Mouse (Mus musculus) kidney, embryonic 16.5 days (tissue): Measurements from ENCODE around the gene Lrrc34. TPM values are rescaled to one million over a fixed set of nuclear protein-coding genes. Genes with fewer than 3 reads are reported as not detected.

ENCODE experiments used
- ATAC-seq: fragments of 200-750 bp; cut with Nextera tagmentation; 2 replicates; pipeline ENCODE4 v1.8.0; 2017; ENCODE audit warnings: moderate TSS enrichment; ENCODE audit not compliant: low FRiP score, low TSS enrichment
- H3K27ac ChIP-seq: fragments of 300-500 bp; sonication (generic); 2 replicates; pipeline ENCODE4 v1.5.1; 2014; ENCODE audit warnings: low read length
- H3K27me3 ChIP-seq: fragments of 300-500 bp; sonication (generic); 2 replicates; pipeline ENCODE4 v1.6.1; 2014; ENCODE audit warnings: low read length, control low read depth, mixed read lengths; ENCODE audit not compliant: insufficient read depth
- H3K36me3 ChIP-seq: fragments of 300-500 bp; sonication (generic); 2 replicates; pipeline ENCODE4 v1.6.1; 2014; ENCODE audit warnings: low read length, control low read depth, mixed read lengths; ENCODE audit not compliant: insufficient read depth
- H3K4me1 ChIP-seq: fragments of 300-500 bp; sonication (generic); 2 replicates; pipeline ENCODE4 v1.6.1; 2014; ENCODE audit warnings: low read length, control low read depth, mixed read lengths; ENCODE audit not compliant: insufficient read depth
- H3K4me2 ChIP-seq: fragments of 300-500 bp; sonication (generic); replicated peaks from 2 replicates; pipeline ENCODE4 v1.6.1; 2014; ENCODE audit warnings: low read depth, low read length
- H3K4me3 ChIP-seq: fragments of 300-500 bp; sonication (generic); 2 replicates; pipeline ENCODE4 v1.5.1; 2014; ENCODE audit warnings: mild to moderate bottlenecking, low read length
- H3K9ac ChIP-seq: fragments of 300-500 bp; sonication (generic); replicated peaks from 2 replicates; pipeline ENCODE4 v1.6.1; 2014; ENCODE audit warnings: low read length
- H3K9me3 ChIP-seq: fragments of 300-500 bp; sonication (generic); 2 replicates; pipeline ENCODE4 v1.6.1; 2016; ENCODE audit warnings: low read length, control low read depth
- WGBS: fragments of 180-500 bp; shearing (Covaris S2); extraction: QIAGEN DNeasy Blood & Tissue Kit; methylation state at CpG from one replicate; pipeline ENCODE4 v1.1.7; 2014; 5-methylcytosine and 5-hydroxymethylcytosine counted together
- polyA plus RNA-seq: library from polyadenylated mRNA; unstranded; fragments of >200 nt; fragmentation: Nextera tagmentation; extraction: Ambion mirVana; gene quantifications from 2 replicates; pipeline ENCODE4 v1.2.1, GENCODE M21; 2015

Lrrc34 gene
- polyA plus RNA-seq, 1 experiment from 2014 or later = 2.9 TPM

DNA sequence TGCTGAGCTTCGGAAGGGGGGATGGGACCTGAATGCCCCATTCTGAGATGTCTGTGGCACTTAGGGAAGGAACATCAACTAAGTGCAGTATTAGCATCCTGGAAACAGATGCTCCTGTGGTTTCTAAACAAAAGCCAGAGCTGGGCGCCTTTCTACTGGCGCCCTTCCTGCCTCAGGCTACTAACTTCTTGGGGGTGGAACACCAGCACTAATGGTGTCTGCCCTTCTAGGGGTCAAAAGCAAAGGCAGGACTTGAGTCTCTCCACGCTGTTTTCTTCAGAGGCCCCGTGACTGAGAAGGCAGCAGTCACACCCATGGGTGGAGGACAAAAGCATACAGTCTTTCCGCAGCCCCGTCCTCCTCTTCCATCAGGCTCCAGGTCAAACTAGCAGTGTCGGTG, 908 bp downstream of the Lrrc34 start:
- Histone ChIP-seq H3K9me3 (no peaks in the 10 kb centered on the region), H3K9ac (no peak overlapping the region), H3K4me1 (peaks cover 11% of the 10 kb centered on the region; the same call in 1 of the 2 replicates), H3K27ac (no peak overlapping the region), H3K36me3 (no peaks in the 10 kb centered on the region), H3K4me3 (no peak overlapping the region), H3K27me3 (peaks cover 21% of the 10 kb centered on the region), H3K4me2 (no peak overlapping the region)
- 58% methylated on average over 8 of the region's 8 CpGs for WGBS
- ATAC-seq = no peak

- Histone ChIP-seq H3K9me3 (no peaks in the 10 kb centered on the region), H3K9ac (no peak within 1 kb of the TSS), H3K27me3 (peaks cover 6% of the 10 kb centered on the region; the same call in 1 of the 2 replicates), H3K4me3 (no peak within 1 kb of the TSS), H3K4me1 (peaks cover 4% of the 10 kb centered on the region; the same call in 1 of the 2 replicates), H3K27ac (no peak within 1 kb of the TSS), H3K36me3 (no peaks in the 10 kb centered on the region), H3K4me2 (no peak within 1 kb of the TSS)
- WGBS = 64% methylated on average over 2 of the region's 2 CpGs
- no peak for ATAC-seq
These were observed 3.5 kb downstream of the Lrrc34 start, which contains the start of gene Lrriq4 for GRCm38 (mm10) chr3:30644207-30644606. Gene Lrriq4, plus strand, starts transcription at chr3:30644507.

- H3K27me3 ChIP-seq = no peaks in the 10 kb centered on the region
- no peak overlapping the region for H3K27ac ChIP-seq
- H3K4me3 ChIP-seq = no peak overlapping the region
- WGBS = 83% methylated on average over 4 of the region's 4 CpGs
- no peaks in the 10 kb centered on the region for H3K36me3 ChIP-seq
- ATAC-seq = no peak
- H3K4me1 ChIP-seq = no peaks in the 10 kb centered on the region
- H3K9me3 ChIP-seq = no peaks in the 10 kb centered on the region
- no peak overlapping the region for H3K4me2 ChIP-seq
- H3K9ac ChIP-seq = no peak overlapping the region
These were observed 12.0 kb downstream of the Lrrc34 start for GRCm38 (mm10) chr3:30635629-30636028.

DNA sequence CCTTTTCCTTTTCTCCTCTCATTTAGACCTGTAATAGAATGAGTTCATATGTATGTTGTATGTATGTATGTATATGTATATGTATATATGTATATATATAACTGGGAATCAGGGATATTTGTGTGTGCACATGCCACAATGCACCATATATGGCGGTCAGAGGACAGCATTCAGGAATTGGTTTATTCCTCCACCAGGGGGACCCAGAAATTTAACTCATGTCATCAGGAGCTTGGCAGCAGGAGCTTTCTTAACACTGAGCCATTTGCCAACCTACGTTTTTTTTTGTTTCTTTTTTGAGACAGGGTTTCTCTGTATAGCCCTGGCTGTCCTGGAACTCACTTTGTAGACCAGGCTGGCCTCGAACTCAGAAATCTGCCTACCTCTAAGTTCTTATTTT, 14.0 kb downstream of the Lrrc34 start:
- H3K27me3 ChIP-seq = no peaks in the 10 kb centered on the region
- H3K4me3 ChIP-seq = no peak overlapping the region
- no peaks in the 10 kb centered on the region for H3K9me3 ChIP-seq
- no peak overlapping the region for H3K27ac ChIP-seq
- no peak overlapping the region for H3K4me2 ChIP-seq
- no peaks in the 10 kb centered on the region for H3K4me1 ChIP-seq
- ATAC-seq = no peak
- no peaks in the 10 kb centered on the region for H3K36me3 ChIP-seq
- 63% methylated on average over 3 of the region's 3 CpGs for WGBS
- no peak overlapping the region for H3K9ac ChIP-seq

DNA sequence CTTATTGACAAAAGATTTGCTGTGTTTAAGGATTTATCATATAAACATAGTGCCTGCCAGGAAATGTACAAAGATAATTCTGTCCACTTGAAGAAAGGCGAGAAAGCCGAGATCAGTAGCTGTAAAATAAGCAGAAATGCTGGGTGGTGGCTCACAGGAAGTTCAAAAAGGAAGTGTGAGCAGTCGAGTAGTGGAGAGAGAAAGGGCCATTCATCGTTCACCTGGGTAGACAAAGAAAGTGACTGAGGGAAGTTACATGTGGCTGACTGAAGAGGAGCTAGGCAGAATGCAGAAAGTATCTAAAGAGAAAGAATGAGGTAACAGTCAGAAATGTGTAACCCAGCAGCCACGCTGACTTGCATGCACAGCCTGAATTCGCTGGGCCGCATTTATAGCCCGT, 27.5 kb downstream of the Lrrc34 start:
- Histone ChIP-seq H3K4me3 (no peak overlapping the region), H3K27me3 (no peaks in the 10 kb centered on the region), H3K4me2 (no peak overlapping the region), H3K9me3 (no peaks in the 10 kb centered on the region), H3K9ac (no peak overlapping the region), H3K27ac (no peak overlapping the region), H3K4me1 (no peaks in the 10 kb centered on the region), H3K36me3 (peaks cover 34% of the 10 kb centered on the region)
- ATAC-seq = no peak
- WGBS = 71% methylated on average over 8 of the region's 8 CpGs

DNA sequence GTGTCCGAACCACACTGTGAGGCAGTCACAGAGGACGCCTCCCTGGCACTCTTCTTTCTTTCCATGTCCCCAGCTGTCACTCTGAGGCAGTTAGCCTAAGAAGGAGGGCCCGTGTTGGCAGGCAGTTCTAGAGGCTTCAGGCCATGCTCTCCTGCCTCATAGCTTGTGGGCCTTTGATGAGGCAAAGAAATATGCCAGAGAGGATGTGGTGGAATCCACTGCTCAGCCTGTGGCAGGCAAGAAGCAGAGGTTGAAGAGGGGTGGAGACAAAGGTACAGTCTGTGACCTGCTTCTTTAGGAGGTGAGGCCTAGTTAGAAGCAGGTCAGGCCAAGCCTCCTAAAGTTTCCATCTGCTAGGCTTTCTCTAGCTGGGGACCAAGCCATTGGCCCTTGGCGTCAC, 36.7 kb downstream of the Lrrc34 start:
- H3K27ac ChIP-seq = no peak overlapping the region
- 92% methylated on average over 4 of the region's 4 CpGs for WGBS

GRCm38 (mm10) chr3:30608999-30609398, 38.7 kb downstream of the Lrrc34 start:
- 73% methylated on average over 3 of the region's 3 CpGs for WGBS
- Histone ChIP-seq H3K4me1 (peaks cover 8% of the 10 kb centered on the region), H3K27ac (0 out of 2 replicates have a peak overlapping the region, but pooled peaks have one; percentile 38), H3K9me3 (no peaks in the 10 kb centered on the region), H3K9ac (no peak overlapping the region), H3K27me3 (no peaks in the 10 kb centered on the region), H3K36me3 (peaks cover 52% of the 10 kb centered on the region), H3K4me3 (no peak overlapping the region), H3K4me2 (no peak overlapping the region)
- peak; percentile 70; the same call in 1 of the 2 replicates for ATAC-seq

More for the DNA sequence above, 36.7 kb downstream of the Lrrc34 start:
- no peak for ATAC-seq
- Histone ChIP-seq H3K4me3 (no peak overlapping the region), H3K4me2 (no peak overlapping the region), H3K9ac (no peak overlapping the region), H3K27me3 (no peaks in the 10 kb centered on the region), H3K9me3 (no peaks in the 10 kb centered on the region), H3K4me1 (peaks cover 8% of the 10 kb centered on the region), H3K36me3 (peaks cover 58% of the 10 kb centered on the region)

- H3K4me2 ChIP-seq = peak overlapping the region; percentile 62
- H3K4me3 ChIP-seq = peak overlapping the region; percentile 78
- peaks cover 19% of the 10 kb centered on the region for H3K4me1 ChIP-seq
- H3K9me3 ChIP-seq = no peaks in the 10 kb centered on the region
- H3K27me3 ChIP-seq = 0 out of 2 replicates have a peak, but pooled peaks cover 6% of the 10 kb centered on the region
- peaks cover 21% of the 10 kb centered on the region for H3K36me3 ChIP-seq
- H3K27ac ChIP-seq = peak overlapping the region; percentile 99
- 22% methylated on average over 10 of the region's 10 CpGs for WGBS
- peak overlapping the region; percentile 93 for H3K9ac ChIP-seq
- no peak for ATAC-seq
These were observed 44.4 kb downstream of the Lrrc34 start for GRCm38 (mm10) chr3:30603256-30603655.

DNA sequence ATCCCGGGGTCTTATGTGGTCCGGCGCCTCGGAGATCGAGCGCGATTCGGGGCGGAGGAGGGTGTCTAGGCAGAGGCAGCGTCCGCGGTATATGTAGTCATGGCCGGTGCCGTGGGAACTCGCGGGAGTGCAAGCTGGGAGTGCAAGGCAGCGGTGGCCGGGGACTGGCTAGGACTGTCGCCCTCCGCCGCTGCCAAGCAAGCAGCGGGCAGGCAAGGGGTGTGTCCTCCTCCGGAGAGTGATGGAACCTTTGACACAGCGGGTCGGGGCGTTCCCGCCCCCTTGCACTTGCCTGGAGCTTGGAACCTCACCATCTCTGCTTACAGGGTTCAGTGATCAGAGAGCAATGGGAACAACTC, 45.0 kb downstream of the Lrrc34 start:
- H3K9me3 ChIP-seq = no peaks in the 10 kb centered on the region
- WGBS = 0% methylated on average over 27 of the region's 27 CpGs
- peaks cover 19% of the 10 kb centered on the region for H3K4me1 ChIP-seq
- peak overlapping the region; percentile 99 for H3K27ac ChIP-seq
- peaks cover 20% of the 10 kb centered on the region for H3K36me3 ChIP-seq
- H3K27me3 ChIP-seq = 0 out of 2 replicates have a peak, but pooled peaks cover 10% of the 10 kb centered on the region
- H3K4me3 ChIP-seq = peak overlapping the region; percentile 78
- H3K9ac ChIP-seq = peak overlapping the region; percentile 93
- peak overlapping the region; percentile 62 for H3K4me2 ChIP-seq
- ATAC-seq = peak; percentile 80

- Histone ChIP-seq H3K9me3 (no peaks in the 10 kb centered on the region), H3K36me3 (peaks cover 15% of the 10 kb centered on the region), H3K4me2 (peak within 1 kb of the TSS; percentile 93), H3K27ac (peak within 1 kb of the TSS; percentile 99), H3K4me1 (peaks cover 19% of the 10 kb centered on the region), H3K9ac (peak within 1 kb of the TSS; percentile 93), H3K27me3 (0 out of 2 replicates have a peak, but pooled peaks cover 12% of the 10 kb centered on the region), H3K4me3 (peak within 1 kb of the TSS; percentile 78)
- ATAC-seq = peak; percentile 95
- under 1% methylated on average over 40 of the region's 40 CpGs for WGBS
These were observed 45.5 kb downstream of the Lrrc34 start, which contains the start of gene Mynn for GRCm38 (mm10) chr3:30602065-30602739. Gene Mynn, plus strand, starts transcription at chr3:30602065.
